Comparison of ENCODE assay signal across 16 mouse cellular contexts in genomic region chr6:106481533-106481932, GRCm38 (mm10).
"Had no signal": no experiment of that assay in that cellular context is flagged by ENCODE, and none has a peak within 500 bp of the region (broad histone marks: within the 10 kb centered on the region; RNA-seq: fewer than 3 reads in every experiment).

No protein-coding gene starts in this region.

- H3K4me3 ChIP-seq: neural tube, embryonic 13.5 days; neural tube, embryonic 15.5 days; stomach, embryonic 15.5 days had no signal

- H3K27ac ChIP-seq: neural tube, embryonic 13.5 days; neural tube, embryonic 15.5 days; stomach, embryonic 15.5 days; stomach, postnatal 0 days had no signal

- DNase-seq: retina, postnatal 1 day; right cerebral cortex, adult 18-20 months; right cerebral cortex, postnatal 14 days; right cerebral cortex, postnatal 25 days; right cerebral cortex, postnatal 4 days; spleen, adult 18-20 months; thymus, adult 18-20 months; thymus, adult 2 months; thymus, postnatal 14 days; thymus, postnatal 25 days; thymus, postnatal 36 days; thymus, postnatal 4 days had no signal
